Mouse (Mus musculus): Measurements from ENCODE around the gene Ngef.

DNA sequence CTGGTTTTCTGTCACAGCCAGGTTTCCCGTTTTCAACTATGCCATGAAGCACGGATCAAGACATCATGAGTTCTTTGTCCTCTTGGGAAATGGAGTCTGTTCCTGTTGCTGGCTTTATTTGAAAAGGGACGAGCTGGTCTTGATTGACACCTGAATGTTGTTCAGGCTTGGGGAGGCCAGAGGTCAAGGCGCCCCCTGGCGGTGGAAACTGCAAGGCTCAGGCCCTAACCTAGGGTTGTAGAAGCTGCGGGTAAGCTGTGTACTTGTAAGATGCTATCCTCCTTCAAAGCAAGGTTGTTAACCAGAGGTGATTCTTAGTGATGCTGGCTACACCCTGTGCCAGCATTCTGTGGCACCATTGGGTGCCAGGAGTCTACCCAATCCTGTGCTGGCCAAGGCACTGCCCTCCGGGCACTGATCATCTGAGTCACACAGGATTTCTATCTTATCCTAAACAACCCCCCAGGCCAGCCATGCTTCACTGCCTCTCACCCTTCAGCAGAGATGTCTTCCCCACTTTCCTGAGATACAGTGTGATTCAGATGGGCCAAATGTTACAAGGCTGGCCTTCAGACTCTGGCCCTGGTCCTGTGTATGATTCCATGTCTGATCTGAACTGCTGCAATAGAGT, 34.9 kb upstream of the Ngef start:
- TF ChIP-seq CTCF (IDR thresholded peaks at IDR 0.05; ENCODE audit: low read depth, low read length), result peak; percentile 97
- no peak for TF ChIP-seq POLR2AphosphoS5 (IDR thresholded peaks at IDR 0.05; ENCODE audit: insufficient replicate concordance, low read depth, low read length)
